Mouse (Mus musculus): Measurements from ENCODE around the gene F12. TPM values are rescaled to one million over a fixed set of nuclear protein-coding genes. Genes with fewer than 3 reads are reported as not detected.
"Not testable (repeated sequence)": the region's sequence is repeated elsewhere in the genome, so short reads cannot be mapped to it uniquely, and the experiment has no call there.

F12 gene
- total RNA-seq, 2 experiments from 2014 or later = not detected

DNA sequence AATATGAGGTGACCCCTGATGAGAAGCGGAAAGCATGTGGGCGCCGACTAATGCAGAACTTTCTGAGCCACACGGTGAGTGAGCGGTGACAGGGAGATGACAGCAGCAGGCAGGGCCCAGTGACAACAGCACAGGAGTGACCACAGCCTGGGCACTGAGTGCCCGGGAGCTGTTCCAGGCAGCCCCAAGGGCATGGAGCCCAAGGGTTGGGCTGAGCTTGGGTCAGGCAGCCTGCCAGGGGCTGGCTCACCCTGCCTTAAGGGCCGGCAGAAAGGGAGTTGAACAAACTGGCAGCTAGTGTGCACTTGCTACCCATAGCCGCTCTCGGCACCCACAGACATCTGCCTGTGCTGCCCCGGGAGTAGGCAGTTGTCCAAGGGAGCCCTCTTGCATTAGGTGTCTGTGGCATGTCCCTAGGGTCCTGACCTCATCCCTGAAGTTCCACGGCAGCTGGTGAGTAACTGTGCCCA, 24.0 kb upstream of the F12 start:
- intact Hi-C loops (cut with DNase I) = no loop called here
- peak; percentile 76 to 79 for DNase-seq

DNA sequence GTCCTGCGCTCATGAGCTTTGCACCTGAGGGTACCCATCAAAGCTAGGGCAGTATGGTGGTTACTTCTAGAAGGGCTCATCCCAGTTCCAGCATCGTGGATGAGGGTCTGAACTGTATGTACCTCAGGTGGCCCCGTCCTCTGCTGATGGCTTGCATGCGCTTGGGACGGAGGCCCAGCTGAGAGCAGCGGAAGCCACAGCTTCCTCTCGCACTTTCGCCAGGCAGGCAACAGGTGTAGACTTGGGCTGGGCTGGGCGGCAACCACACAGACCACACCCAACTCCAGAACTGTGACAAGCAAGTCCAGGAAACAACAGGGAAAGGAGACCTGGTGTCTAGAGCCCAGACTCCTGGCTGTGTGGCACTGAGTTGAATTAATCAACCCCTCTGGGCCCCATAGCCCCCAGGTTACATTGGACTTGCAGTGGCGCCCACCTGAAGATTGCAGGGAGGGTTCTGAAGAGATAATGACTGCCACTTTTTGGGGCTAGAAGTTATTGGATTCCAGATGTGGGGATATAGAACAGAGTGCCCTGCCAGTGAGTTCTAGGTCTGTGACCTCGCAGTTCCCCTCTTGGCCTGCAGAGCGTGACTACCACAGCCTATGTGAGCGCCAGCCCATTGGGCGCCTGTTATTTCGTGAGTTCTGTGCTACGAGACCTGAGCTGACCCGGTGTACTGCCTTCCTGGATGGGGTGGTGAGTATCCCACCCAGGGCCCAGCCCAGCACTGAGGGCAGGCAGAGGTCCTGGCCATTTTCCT, 23.3 kb upstream of the F12 start:
- intact Hi-C loops (cut with DNase I) = loop anchor here (2.0 kb wide), 1 partner anchor 65 kb away; no protein-coding TSS in a partner anchor
- no peak for DNase-seq

GRCm38 (mm10) chr13:55449205-55449604, 22.6 kb upstream of the F12 start:
- DNase-seq = no peak
- intact Hi-C loops (cut with DNase I) = loop anchor here (2.0 kb wide), 1 partner anchor 66 kb away; no protein-coding TSS in a partner anchor

GRCm38 (mm10) chr13:55448131-55448530, 21.5 kb upstream of the F12 start:
- intact Hi-C loops (cut with DNase I) = loop anchor here (2.0 kb wide), 1 partner anchor 67 kb away; no protein-coding TSS in a partner anchor
- no peak for DNase-seq

GRCm38 (mm10) chr13:55447543-55447943, 20.9 kb upstream of the F12 start:
- DNase-seq = no peak
- intact Hi-C loops (cut with DNase I) = no loop called here

DNA sequence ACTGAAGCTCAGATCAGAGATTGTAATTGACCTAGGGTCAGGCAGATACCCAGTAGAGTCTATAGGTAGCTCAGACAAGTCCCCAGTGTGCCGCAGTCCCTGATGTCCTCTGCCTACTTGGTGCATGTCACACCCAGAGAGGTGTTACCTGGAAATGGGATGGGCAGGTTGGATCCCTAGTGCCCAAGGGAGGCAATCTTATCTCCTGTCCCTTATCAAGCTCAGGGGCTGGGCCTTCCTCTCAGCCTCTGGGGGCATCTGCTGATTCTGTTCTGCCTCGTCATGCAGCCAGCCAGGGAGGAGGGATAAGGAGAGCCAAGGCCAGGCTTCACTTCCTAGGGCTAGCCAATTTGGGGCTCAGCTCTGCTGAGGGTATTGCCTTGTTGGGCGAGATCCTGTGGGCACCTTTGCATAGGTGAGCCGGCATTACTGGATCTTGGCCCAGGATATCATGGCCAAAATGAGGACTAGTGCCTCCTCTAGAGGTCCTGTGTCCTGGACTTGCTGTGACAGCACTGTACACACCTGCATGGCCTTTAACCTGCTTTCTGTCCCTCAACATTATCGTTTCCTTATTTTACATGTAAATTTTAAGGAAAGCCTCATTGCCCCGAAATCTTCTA, 20.0 kb upstream of the F12 start:
- no peak for DNase-seq
- intact Hi-C loops (cut with DNase I) = no loop called here

DNA sequence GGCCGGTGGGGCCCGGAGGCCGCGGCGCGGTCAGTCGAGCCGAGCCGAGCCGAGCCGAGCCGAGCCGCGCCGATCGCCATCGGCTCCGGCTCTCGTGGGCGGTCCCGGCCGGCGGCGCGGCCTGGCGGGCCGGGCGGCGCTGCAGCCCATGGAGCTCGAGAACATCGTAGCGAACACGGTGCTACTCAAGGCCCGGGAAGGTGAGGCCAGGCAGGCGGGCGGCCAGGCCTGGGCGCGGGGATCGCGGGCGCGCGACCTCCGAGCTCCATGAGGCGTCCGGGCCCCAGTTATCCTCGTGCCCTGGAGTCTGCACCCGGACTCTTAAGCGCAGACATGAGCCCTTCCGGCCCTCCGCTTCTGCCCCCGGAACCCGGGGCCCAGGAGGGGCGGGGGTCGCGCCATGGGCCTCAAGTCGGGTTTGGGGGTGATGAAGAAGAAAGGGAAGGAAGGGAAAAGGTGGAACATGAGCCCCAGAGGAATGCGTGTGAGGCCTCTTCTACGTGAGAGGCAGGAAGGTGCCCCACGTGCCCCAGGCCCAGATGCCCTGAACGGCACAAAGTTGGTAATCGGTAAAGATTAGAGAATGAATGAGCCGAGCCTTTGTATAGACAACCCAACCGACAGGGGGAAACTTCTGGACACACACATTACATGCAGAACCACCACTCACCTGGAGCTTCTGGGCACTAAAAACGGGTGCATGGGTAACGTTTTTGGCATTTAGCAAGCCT, 18.9 kb upstream of the F12 start:
- no peak for DNase-seq
- intact Hi-C loops (cut with DNase I) = no loop called here

DNA sequence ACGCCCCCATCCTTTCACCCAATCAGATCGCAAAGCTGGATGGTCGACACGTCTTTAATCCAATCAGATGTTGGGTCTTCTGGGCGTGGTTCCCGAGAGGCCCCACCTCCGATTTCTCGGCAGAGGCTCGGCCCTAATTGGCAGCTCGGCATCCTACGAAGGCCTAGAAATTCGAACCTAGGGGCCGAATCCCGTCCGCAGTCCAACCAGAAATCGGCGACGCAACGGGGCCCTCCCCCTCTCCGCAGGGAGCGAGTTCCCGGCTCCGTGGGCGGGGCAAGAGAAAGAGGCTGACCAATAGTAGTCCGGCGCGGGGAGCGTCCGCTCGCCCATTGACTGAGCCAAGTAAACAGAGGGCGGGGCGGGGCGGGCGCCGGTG, 18.3 kb upstream of the F12 start, which contains the start of gene Grk6:
Grk6 (plus strand) TSS at position 136 of the 379 bp plus-strand sequence.
- DNase-seq = peak; percentile 97 to 99
- intact Hi-C loops (cut with DNase I) = no loop called here

DNA sequence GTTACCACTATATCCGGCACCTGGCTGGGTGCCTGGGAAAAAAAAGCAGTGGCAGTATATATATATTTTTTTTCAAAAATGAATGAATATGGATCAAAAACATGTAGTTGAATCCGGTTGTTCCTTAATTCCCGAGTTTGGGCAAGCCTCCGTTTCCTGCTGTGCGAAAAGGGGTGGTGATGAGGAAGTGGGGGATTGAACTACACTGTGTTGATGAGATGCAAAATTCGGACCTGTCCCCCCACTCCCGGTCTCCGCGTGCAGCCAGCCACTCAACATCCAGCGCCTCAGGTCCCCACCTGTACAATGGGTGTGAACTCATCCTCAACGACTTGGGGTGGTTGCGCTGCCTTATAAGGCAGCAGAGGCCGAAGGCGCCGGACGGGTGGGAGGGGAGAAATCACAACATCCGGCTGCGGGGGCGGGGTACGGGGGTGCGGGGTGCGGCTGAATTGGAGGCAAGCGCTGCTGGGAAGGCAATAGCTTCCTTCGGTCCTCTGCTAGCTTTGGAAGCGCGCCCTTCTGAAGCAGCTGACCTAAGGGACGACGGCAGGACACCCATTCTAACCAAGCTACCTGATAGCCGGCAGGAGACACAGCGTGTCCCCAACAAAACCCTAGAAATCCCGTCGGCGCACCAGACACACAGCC, 17.8 kb upstream of the F12 start:
- intact Hi-C loops (cut with DNase I) = no loop called here
- DNase-seq = no peak

- intact Hi-C loops (cut with DNase I) = loop anchor here (2.0 kb wide), 1 partner anchor 25 kb away; no protein-coding TSS in a partner anchor
- DNase-seq = no peak
Measured at GRCm38 (mm10) chr13:55443799-55444285, 17.2 kb upstream of the F12 start.

GRCm38 (mm10) chr13:55437111-55437629, 10.6 kb upstream of the F12 start:
- DNase-seq; intact Hi-C loops (cut with DNase I): not testable (repeated sequence)

GRCm38 (mm10) chr13:55431889-55432685, 5.5 kb upstream of the F12 start:
- intact Hi-C loops (cut with DNase I) = no loop called here
- DNase-seq = no peak

DNA sequence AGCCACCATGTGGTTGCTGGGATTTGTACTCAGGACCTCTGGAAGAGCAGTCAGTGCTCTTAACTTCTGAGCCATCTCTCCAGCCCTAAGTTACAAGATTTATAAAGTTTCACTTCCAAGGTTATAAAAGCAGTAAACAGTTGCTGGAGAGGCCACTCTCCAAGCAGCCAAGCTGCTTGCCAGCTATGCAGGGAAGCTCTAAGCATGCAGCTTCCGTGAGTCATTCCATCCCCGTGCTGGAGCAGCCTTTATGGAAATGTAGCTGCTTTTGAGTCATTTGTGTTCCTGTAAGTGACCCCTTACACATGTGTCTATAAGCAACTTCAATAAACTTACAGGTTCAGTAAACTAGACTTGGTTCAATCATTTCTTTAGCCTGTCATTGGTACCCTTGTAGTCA, 4.0 kb upstream of the F12 start:
- DNase-seq = no peak
- intact Hi-C loops (cut with DNase I) = no loop called here

DNA sequence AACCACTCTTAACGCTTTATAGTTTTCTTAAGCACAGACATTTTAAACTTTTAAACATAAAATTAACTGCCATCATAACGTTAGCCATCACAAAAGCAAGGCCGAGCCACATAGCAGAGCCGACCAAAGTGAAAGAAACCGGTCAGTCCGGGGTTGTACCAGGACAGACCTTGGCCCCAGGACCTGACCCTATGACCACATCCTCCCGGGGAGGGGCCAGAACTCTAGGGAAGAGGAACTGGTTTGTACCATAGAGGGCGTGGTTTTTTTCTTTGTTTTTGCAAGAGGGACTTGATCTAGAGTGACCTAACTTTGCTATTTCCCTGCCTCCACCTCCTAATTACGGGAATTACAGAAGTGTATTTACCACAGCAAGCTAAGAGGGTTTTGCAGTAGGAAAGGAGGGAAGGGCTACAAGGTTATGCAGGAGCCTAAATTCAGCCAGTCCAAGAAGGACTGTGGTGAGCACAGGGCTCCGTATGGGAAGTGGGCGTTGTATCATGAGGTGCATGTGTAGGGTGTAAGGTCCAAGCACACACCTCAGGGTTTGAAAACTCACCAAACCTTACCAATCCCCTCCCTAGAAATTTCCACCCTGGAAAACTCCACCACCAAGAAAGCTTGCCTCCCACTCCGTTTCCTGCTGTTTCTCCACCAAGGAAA, 2.8 kb upstream of the F12 start:
- intact Hi-C loops (cut with DNase I) = no loop called here
- DNase-seq = peak; percentile 60 to 70

- intact Hi-C loops (cut with DNase I) = no loop called here
- peak; percentile 77 for DNase-seq
Measured at GRCm38 (mm10) chr13:55420933-55421800, 5.4 kb downstream of the F12 start.

DNA sequence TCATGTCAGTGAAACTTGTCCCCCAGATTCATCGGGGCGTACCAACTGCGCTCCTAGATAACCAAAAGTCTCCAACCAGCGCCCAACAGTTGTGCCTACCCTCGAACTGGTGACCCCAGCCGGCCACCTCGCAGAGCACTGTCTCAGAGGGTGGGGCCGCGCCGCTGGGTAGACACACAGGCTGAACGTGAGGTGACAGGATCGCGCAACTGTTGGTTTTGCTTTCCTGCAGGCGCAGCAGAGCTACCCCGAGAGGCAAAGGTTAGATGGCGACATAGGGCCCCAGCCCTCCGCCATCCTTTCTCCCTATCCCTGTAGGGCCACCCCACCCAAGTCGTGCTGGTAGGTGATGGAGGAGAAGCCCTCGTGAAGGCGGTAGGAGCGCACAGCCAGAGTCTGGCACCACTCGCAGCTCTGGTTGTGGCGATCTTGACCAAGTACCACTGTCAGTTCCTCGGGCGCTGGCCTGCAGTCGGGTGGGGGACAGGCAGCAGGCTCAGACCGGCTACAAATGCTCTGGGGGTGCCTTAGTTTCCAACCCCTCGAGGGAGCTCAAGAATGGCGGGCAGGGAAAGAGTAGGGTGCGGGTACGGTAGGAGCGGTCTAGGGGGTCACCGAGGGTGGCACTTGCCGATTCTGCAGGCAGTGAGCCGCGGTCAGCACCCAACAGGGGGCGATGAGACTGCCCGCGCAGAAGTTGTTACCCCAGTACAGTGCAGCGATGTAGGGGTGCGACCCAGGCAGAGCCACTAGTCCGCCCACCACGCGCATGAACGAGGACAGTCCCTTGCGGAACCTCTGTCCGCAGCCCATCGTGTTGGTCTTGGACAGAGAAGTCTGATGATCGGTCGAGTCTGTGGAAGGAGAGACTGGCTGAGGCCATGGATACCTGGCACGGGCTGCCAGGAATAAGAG, 6.3 kb downstream of the F12 start:
- no peak for DNase-seq

GRCm38 (mm10) chr13:55419142-55419541, 7.5 kb downstream of the F12 start:
- intact Hi-C loops (cut with DNase I) = loop anchor here (2.0 kb wide), 1 partner anchor 24 kb away; no protein-coding TSS in a partner anchor
- no peak for DNase-seq

More for the DNA sequence above, 6.3 kb downstream of the F12 start:
- intact Hi-C loops (cut with DNase I) = no loop called here

Measured in heart, postnatal 36 days (tissue).